Mouse (Mus musculus) CH12.LX (cell line): ENCODE results near the gene Vps35l.

Experiments
- CHD2 ChIP-seq: IDR thresholded peaks from 2 replicates; pipeline ENCODE4 v1.6.1; 2011; ENCODE audit warnings: low read length, improper control_type of control experiment
- CTCF ChIP-seq, 2 experiments: IDR thresholded peaks in 1 of 2; conservative IDR thresholded peaks in 1 of 2; 2 replicates each; pipeline ENCODE4 v1.5.1; 2011 to 2012; ENCODE audit warnings: low read depth in 2 of 2, low read length in 2 of 2, improper control_type of control experiment in 1 of 2, inconsistent platforms in 1 of 2, mild to moderate bottlenecking in 1 of 2, moderate library complexity in 1 of 2
- EP300 ChIP-seq: IDR thresholded peaks from 2 replicates; pipeline ENCODE4 v1.6.1; 2011; ENCODE audit warnings: low read length, improper control_type of control experiment
- HCFC1 ChIP-seq: IDR thresholded peaks from 2 replicates; pipeline ENCODE4 v1.6.1; 2012; ENCODE audit warnings: low read depth, mild to moderate bottlenecking, inconsistent platforms, low read length, improper control_type of control experiment
- KAT2A ChIP-seq: IDR thresholded peaks from 2 replicates; pipeline ENCODE4 v1.6.1; 2012; ENCODE audit warnings: low read length, improper control_type of control experiment, inconsistent platforms; ENCODE audit not compliant: insufficient replicate concordance
- MAX ChIP-seq: IDR thresholded peaks from 2 replicates; pipeline ENCODE4 v1.6.1; 2011; ENCODE audit warnings: low read length, improper control_type of control experiment
- NELFE ChIP-seq: IDR thresholded peaks from 2 replicates; pipeline ENCODE4 v1.6.1; 2011; ENCODE audit warnings: low read depth, low read length, improper control_type of control experiment
- NRF1 ChIP-seq: IDR thresholded peaks from 2 replicates; pipeline ENCODE4 v1.6.1; 2014; ENCODE audit warnings: low read depth, mild to moderate bottlenecking, inconsistent platforms, low read length, improper control_type of control experiment, moderate library complexity
- POLR2A ChIP-seq: IDR thresholded peaks from 2 replicates; pipeline ENCODE4 v1.6.1; 2011; ENCODE audit warnings: low read depth, mild to moderate bottlenecking, improper control_type of control experiment, low read length
- RAD21 ChIP-seq: IDR thresholded peaks from 2 replicates; pipeline ENCODE4 v1.6.1; 2011; ENCODE audit warnings: low read depth, mild to moderate bottlenecking, low read length, improper control_type of control experiment, moderate library complexity
- UBTF ChIP-seq: IDR thresholded peaks from 2 replicates; pipeline ENCODE4 v1.6.1; 2012; ENCODE audit warnings: low read depth, mild to moderate bottlenecking, inconsistent platforms, low read length, improper control_type of control experiment, moderate library complexity

DNA sequence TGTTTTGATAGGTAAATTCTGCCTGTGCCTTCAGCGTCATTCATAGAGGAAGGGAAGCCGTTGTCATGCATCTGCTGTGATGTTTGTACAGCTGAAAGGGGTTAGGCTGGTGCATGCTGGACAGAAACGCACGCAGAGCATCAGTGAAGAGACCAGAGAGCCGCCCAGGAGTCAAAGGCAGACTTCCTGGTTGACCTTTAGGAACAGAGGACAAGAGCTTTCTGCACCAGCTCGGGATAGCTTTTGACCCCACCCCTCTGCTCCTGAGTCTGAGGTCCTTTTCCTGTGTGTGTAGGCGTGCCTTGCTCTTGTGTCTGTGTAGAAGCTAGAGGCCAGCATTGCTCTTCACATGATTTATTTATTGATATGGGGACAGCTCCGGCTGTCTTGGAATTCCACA is 9.7 kb downstream of the Vps35l start:
- TF ChIP-seq POLR2A (no peak), CTCF (conservative IDR thresholded peaks at IDR 0.05 in 1 of 2, IDR thresholded peaks at IDR 0.05 in 1 of 2; ENCODE audit: low read depth in 2 of 2, low read length in 2 of 2) (no peak), NRF1 (no peak), RAD21 (no peak), NELFE (no peak), UBTF (no peak), EP300 (no peak), MAX (no peak), HCFC1 (no peak), CHD2 (no peak), KAT2A (no peak)
